Mouse (Mus musculus): Measurements from ENCODE around the gene Foxd1. TPM values are rescaled to one million over a fixed set of nuclear protein-coding genes. Genes with fewer than 3 reads are reported as not detected.

Gene Foxd1
- total and polyA plus RNA-seq, 2 experiments from 2014 or later, result not detected

- Histone ChIP-seq H3K27me3 (ENCODE audit: control insufficient read depth, insufficient read depth, low read length) (no peaks in the 10 kb centered on the region), H3K27ac (ENCODE audit: low read depth) (no peak overlapping the region), H3K4me3 (ENCODE audit: low read depth, low read length) (no peak overlapping the region), H3K4me1 (ENCODE audit: control insufficient read depth, insufficient read depth) (no peaks in the 10 kb centered on the region), H3K9ac (replicated peaks; ENCODE audit: low read depth, low read length) (no peak overlapping the region), H3K4me2 (ENCODE audit: low read depth, low read length) (no peak overlapping the region), H3K36me3 (replicated peaks; ENCODE audit: control insufficient read depth, insufficient read depth, low read length) (peaks cover 51% of the 10 kb centered on the region), H3K9me3 (replicated peaks; ENCODE audit: control insufficient read depth, low read length) (no peaks in the 10 kb centered on the region)
- WGBS, result 84% methylated on average over 4 of the region's 4 CpGs
- TF ChIP-seq CTCF (IDR thresholded peaks at IDR 0.05; ENCODE audit: low read depth), result no peak
- no peak for TF ChIP-seq EP300 (IDR thresholded peaks at IDR 0.05; ENCODE audit: low read depth)
- no peak for ATAC-seq (ENCODE audit: insufficient read depth, low read depth)
- no peak for DNase-seq (ENCODE audit: low spot score)
Measured at GRCm38 (mm10) chr13:98308724-98309123, 45.3 kb upstream of the Foxd1 start.

DNA sequence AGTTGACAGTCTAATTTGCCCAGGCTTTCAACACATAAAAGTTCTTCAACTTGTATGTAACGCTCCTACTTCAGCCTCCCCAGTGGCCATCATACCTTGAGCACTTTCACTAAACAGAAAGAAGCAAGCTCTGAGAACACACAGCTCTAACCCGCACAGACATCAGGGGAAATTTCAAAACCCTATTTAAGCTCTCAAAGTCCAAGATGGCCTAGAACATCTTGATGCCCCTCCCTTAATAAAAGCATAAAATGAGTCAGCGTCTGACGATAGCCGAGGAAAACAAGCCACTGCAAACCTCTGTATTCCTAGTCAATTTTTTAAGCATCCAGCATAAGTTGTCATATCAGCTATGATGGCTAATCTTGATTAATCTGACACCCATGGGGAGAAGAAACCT is 42.4 kb upstream of the Foxd1 start:
- peaks cover 52% of the 10 kb centered on the region for H3K36me3 ChIP-seq (replicated peaks; ENCODE audit: control insufficient read depth, insufficient read depth, low read length)
- TF ChIP-seq EP300 (IDR thresholded peaks at IDR 0.05; ENCODE audit: low read depth), result no peak
- TF ChIP-seq CTCF (IDR thresholded peaks at IDR 0.05; ENCODE audit: low read depth), result no peak
- H3K9me3 ChIP-seq (replicated peaks; ENCODE audit: control insufficient read depth, low read length), result no peaks in the 10 kb centered on the region
- H3K9ac ChIP-seq (replicated peaks; ENCODE audit: low read depth, low read length), result no peak overlapping the region
- no peak overlapping the region for H3K4me2 ChIP-seq (ENCODE audit: low read depth, low read length)
- ATAC-seq (ENCODE audit: insufficient read depth, low read depth) (no peak), DNase-seq (ENCODE audit: low spot score) (no peak)
- 88% methylated on average over 5 of the region's 5 CpGs for WGBS
- H3K4me1 ChIP-seq (ENCODE audit: control insufficient read depth, insufficient read depth), result peaks cover 5% of the 10 kb centered on the region
- H3K4me3 ChIP-seq (ENCODE audit: low read depth, low read length), result no peak overlapping the region
- no peaks in the 10 kb centered on the region for H3K27me3 ChIP-seq (ENCODE audit: control insufficient read depth, insufficient read depth, low read length)
- H3K27ac ChIP-seq (ENCODE audit: low read depth), result no peak overlapping the region

GRCm38 (mm10) chr13:98313631-98314030 is 40.4 kb upstream of the Foxd1 start:
- no peak overlapping the region for H3K9ac ChIP-seq (replicated peaks; ENCODE audit: low read depth, low read length)
- H3K9me3 ChIP-seq (replicated peaks; ENCODE audit: control insufficient read depth, low read length), result no peaks in the 10 kb centered on the region
- ATAC-seq (ENCODE audit: insufficient read depth, low read depth) (no peak), DNase-seq (ENCODE audit: low spot score) (no peak)
- TF ChIP-seq CTCF (IDR thresholded peaks at IDR 0.05; ENCODE audit: low read depth) (no peak), EP300 (IDR thresholded peaks at IDR 0.05; ENCODE audit: low read depth) (no peak)
- no peak overlapping the region for H3K4me2 ChIP-seq (ENCODE audit: low read depth, low read length)
- H3K4me3 ChIP-seq (ENCODE audit: low read depth, low read length), result no peak overlapping the region
- H3K4me1 ChIP-seq (ENCODE audit: control insufficient read depth, insufficient read depth), result peaks cover 5% of the 10 kb centered on the region
- no peaks in the 10 kb centered on the region for H3K27me3 ChIP-seq (ENCODE audit: control insufficient read depth, insufficient read depth, low read length)
- 65% methylated on average over 7 of the region's 7 CpGs for WGBS
- H3K27ac ChIP-seq (ENCODE audit: low read depth), result no peak overlapping the region
- H3K36me3 ChIP-seq (replicated peaks; ENCODE audit: control insufficient read depth, insufficient read depth, low read length), result peaks cover 43% of the 10 kb centered on the region

DNA sequence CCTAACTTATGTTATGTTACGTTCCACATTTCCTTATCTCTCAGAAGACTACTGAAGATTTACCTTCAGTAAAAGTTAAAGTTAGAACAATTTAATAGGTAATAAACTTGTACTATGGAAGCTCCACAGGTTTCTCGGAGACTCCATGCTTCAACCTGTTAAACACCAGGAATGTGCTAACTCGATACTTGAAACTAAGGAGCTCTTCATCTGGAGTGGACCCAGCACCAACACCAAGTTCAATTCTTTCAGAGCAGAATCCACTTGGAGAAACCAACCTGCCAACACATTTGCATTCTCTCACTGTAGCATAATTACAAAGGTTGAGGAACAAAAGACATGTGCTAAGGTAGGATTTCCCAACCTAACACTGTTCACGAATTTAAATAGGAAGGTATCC is 38.9 kb upstream of the Foxd1 start:
- no peaks in the 10 kb centered on the region for H3K9me3 ChIP-seq (replicated peaks; ENCODE audit: control insufficient read depth, low read length)
- H3K4me1 ChIP-seq (ENCODE audit: control insufficient read depth, insufficient read depth), result peaks cover 5% of the 10 kb centered on the region
- H3K36me3 ChIP-seq (replicated peaks; ENCODE audit: control insufficient read depth, insufficient read depth, low read length), result peaks cover 36% of the 10 kb centered on the region
- DNase-seq (ENCODE audit: low spot score), result no peak
- no peak overlapping the region for H3K4me3 ChIP-seq (ENCODE audit: low read depth, low read length)
- no peak overlapping the region for H3K9ac ChIP-seq (replicated peaks; ENCODE audit: low read depth, low read length)
- peak overlapping the region; percentile 77; the same call in 1 of the 2 replicates for H3K4me2 ChIP-seq (ENCODE audit: low read depth, low read length)
- H3K27ac ChIP-seq (ENCODE audit: low read depth), result no peak overlapping the region
- WGBS, result 39% methylated on average over 4 of the region's 4 CpGs
- no peak for TF ChIP-seq CTCF (IDR thresholded peaks at IDR 0.05; ENCODE audit: low read depth)
- no peak for TF ChIP-seq EP300 (IDR thresholded peaks at IDR 0.05; ENCODE audit: low read depth)
- H3K27me3 ChIP-seq (ENCODE audit: control insufficient read depth, insufficient read depth, low read length), result no peaks in the 10 kb centered on the region
- ATAC-seq (ENCODE audit: insufficient read depth, low read depth), result no peak

GRCm38 (mm10) chr13:98316140-98316479 is 37.9 kb upstream of the Foxd1 start:
- Histone ChIP-seq H3K9me3 (replicated peaks; ENCODE audit: control insufficient read depth, low read length) (no peaks in the 10 kb centered on the region), H3K4me2 (ENCODE audit: low read depth, low read length) (peak overlapping the region; percentile 77), H3K4me1 (ENCODE audit: control insufficient read depth, insufficient read depth) (peaks cover 5% of the 10 kb centered on the region), H3K27me3 (ENCODE audit: control insufficient read depth, insufficient read depth, low read length) (no peaks in the 10 kb centered on the region), H3K4me3 (ENCODE audit: low read depth, low read length) (peak overlapping the region; percentile 87), H3K27ac (ENCODE audit: low read depth) (peak overlapping the region; percentile 92), H3K36me3 (replicated peaks; ENCODE audit: control insufficient read depth, insufficient read depth, low read length) (peaks cover 26% of the 10 kb centered on the region), H3K9ac (replicated peaks; ENCODE audit: low read depth, low read length) (peak overlapping the region; percentile 91)
- TF ChIP-seq CTCF (IDR thresholded peaks at IDR 0.05; ENCODE audit: low read depth), result no peak
- no peak for TF ChIP-seq EP300 (IDR thresholded peaks at IDR 0.05; ENCODE audit: low read depth)
- under 1% methylated on average over 16 of the region's 17 CpGs for WGBS
- ATAC-seq (ENCODE audit: insufficient read depth, low read depth) (no peak), DNase-seq (ENCODE audit: low spot score) (no peak)

- TF ChIP-seq EP300 (IDR thresholded peaks at IDR 0.05; ENCODE audit: low read depth) (no peak), CTCF (IDR thresholded peaks at IDR 0.05; ENCODE audit: low read depth) (0 out of 2 replicates have a peak, but pooled peaks have one; percentile 11)
- H3K9me3 ChIP-seq (replicated peaks; ENCODE audit: control insufficient read depth, low read length), result no peaks in the 10 kb centered on the region
- H3K36me3 ChIP-seq (replicated peaks; ENCODE audit: control insufficient read depth, insufficient read depth, low read length), result peaks cover 21% of the 10 kb centered on the region
- H3K4me1 ChIP-seq (ENCODE audit: control insufficient read depth, insufficient read depth), result peaks cover 5% of the 10 kb centered on the region
- under 1% methylated on average over 87 of the region's 90 CpGs for WGBS
- H3K4me2 ChIP-seq (ENCODE audit: low read depth, low read length), result peak within 1 kb of the TSS; percentile 77
- peak within 1 kb of the TSS; percentile 91 for H3K9ac ChIP-seq (replicated peaks; ENCODE audit: low read depth, low read length)
- peak within 1 kb of the TSS; percentile 87 for H3K4me3 ChIP-seq (ENCODE audit: low read depth, low read length)
- peak within 1 kb of the TSS; percentile 92 for H3K27ac ChIP-seq (ENCODE audit: low read depth)
- H3K27me3 ChIP-seq (ENCODE audit: control insufficient read depth, insufficient read depth, low read length), result no peaks in the 10 kb centered on the region
- DNase-seq (ENCODE audit: low spot score) (peak; percentile 93), ATAC-seq (ENCODE audit: insufficient read depth, low read depth) (peak; percentile 91)
Measured at GRCm38 (mm10) chr13:98316480-98317245, 37.4 kb upstream of the Foxd1 start, which contains the start of gene Btf3. Gene Btf3 (minus strand): TSS chr13:98317006.
